Mouse (Mus musculus): ENCODE measurements around the gene Fam207a. TPM values are rescaled to one million over a fixed set of nuclear protein-coding genes. Genes with fewer than 3 reads are reported as not detected.

Gene Fam207a
- polyA plus RNA-seq, 1 experiment from 2014 or later, result 39.1 TPM

DNA sequence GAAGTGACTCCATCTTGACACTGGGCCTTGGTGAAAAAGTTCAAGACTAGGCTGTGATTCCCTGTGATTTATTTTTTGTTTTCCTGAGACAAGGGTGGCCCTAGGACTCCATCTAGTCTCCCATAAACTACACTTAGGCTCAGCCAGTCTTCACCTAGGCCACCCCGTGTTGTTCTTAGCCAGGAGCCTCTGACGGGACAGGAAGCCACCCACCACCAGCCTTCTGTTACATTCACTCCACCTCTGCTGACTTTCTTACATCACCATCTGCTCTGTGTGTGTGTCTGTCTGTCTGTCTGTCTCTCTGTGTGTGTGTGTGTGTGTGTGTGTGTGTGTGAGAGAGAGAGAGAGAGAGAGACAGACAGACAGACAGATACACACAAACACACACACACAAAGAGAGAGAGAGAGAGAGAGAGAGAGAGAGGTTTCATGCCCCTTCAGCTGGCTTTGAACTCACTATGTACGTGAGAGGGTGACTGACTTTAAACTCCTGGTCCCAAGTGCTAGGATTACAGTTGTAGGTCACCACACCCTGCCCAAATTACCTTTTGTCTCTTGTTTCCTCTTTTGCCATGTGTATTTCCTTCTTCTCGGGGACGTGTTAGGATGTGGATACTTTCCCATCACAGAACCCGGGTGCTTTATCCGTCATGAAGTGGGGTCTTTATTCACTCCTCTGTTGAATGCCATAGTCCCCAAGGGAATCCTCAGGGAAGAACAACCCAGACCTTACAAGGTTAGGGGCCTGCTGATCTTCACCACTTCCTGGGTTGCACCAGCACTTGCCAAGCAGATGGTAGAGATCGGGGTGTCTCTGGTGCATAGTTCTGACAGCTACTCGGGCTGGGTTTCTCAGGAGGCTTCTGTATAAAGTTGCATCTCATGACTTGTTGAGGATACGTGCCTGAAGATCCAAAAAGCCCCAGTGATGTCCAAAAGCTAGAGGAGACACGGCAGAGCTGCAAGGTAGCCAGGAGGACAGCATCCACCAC is 21.9 kb upstream of the Fam207a start:
- ATAC-seq (replicated peaks; ENCODE audit: low FRiP score, low TSS enrichment, low read depth) (no peak), DNase-seq (ENCODE audit: low spot score) (no peak)
- WGBS, result 86% methylated on average over 11 of the region's 11 CpGs
- no peak overlapping the region for H3K9ac ChIP-seq (ENCODE audit: low read length)
- H3K4me2 ChIP-seq (ENCODE audit: low read length), result no peak overlapping the region
- no peaks in the 10 kb centered on the region for H3K27me3 ChIP-seq (replicated peaks; ENCODE audit: control insufficient read depth, insufficient read depth, low read length)
- H3K4me1 ChIP-seq (replicated peaks; ENCODE audit: control insufficient read depth, insufficient read depth, low read length), result no peaks in the 10 kb centered on the region
- H3K4me3 ChIP-seq (ENCODE audit: low read depth, low read length), result no peak overlapping the region
- no peaks in the 10 kb centered on the region for H3K9me3 ChIP-seq (ENCODE audit: control insufficient read depth, low read length)
- H3K27ac ChIP-seq (ENCODE audit: low read depth), result no peak overlapping the region
- no peaks in the 10 kb centered on the region for H3K36me3 ChIP-seq (ENCODE audit: control insufficient read depth, insufficient read depth, low read length)

DNA sequence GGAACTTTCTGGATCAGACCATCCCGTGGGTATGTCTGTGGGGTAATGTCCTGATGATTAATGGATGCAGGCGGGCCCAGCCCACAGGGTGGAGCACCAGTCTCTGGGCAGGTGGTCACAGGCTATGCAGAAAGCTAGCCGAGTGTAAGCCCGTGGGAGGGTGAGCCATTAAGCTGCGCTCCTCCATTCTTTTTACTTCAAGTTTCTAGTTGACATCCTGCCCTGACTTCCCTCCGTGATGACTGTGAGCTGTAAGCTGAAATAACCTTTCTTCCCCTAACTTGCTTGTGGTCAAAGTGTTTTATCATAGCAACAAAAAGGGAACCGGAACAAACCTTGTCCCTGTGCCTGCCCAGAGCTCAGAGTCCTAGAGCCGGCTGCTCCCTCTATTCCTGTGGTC is 21.1 kb upstream of the Fam207a start:
- Histone ChIP-seq H3K4me3 (ENCODE audit: low read depth, low read length) (no peak overlapping the region), H3K27me3 (replicated peaks; ENCODE audit: control insufficient read depth, insufficient read depth, low read length) (no peaks in the 10 kb centered on the region), H3K27ac (ENCODE audit: low read depth) (no peak overlapping the region), H3K4me1 (replicated peaks; ENCODE audit: control insufficient read depth, insufficient read depth, low read length) (no peaks in the 10 kb centered on the region), H3K9me3 (ENCODE audit: control insufficient read depth, low read length) (no peaks in the 10 kb centered on the region), H3K36me3 (ENCODE audit: control insufficient read depth, insufficient read depth, low read length) (no peaks in the 10 kb centered on the region), H3K9ac (ENCODE audit: low read length) (no peak overlapping the region), H3K4me2 (ENCODE audit: low read length) (no peak overlapping the region)
- 72% methylated on average over 8 of the region's 8 CpGs for WGBS
- DNase-seq (ENCODE audit: low spot score) (no peak), ATAC-seq (replicated peaks; ENCODE audit: low FRiP score, low TSS enrichment, low read depth) (no peak)

DNA sequence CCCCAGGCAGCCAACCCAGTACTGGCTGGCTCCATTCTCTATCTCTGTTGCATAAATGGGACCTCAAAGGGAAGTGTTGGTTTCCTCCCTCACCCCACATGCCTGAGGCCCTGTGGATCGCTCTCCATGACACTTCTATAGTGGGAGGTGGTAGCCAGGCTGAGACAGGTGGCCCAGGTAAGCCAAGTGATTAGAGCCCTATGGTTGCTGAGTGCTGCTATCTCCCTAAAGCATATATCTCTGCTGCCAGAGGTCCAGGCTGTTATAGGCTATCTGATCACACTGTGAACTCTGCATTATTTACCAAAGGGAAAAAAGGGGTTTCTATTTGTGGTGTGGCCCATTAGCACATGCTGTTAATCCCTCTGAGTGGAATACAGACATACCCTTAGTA is 16.4 kb upstream of the Fam207a start:
- Histone ChIP-seq H3K4me3 (ENCODE audit: low read depth, low read length) (no peak overlapping the region), H3K27ac (ENCODE audit: low read depth) (no peak overlapping the region), H3K36me3 (ENCODE audit: control insufficient read depth, insufficient read depth, low read length) (no peaks in the 10 kb centered on the region), H3K4me2 (ENCODE audit: low read length) (no peak overlapping the region), H3K4me1 (replicated peaks; ENCODE audit: control insufficient read depth, insufficient read depth, low read length) (no peaks in the 10 kb centered on the region), H3K9ac (ENCODE audit: low read length) (no peak overlapping the region), H3K27me3 (replicated peaks; ENCODE audit: control insufficient read depth, insufficient read depth, low read length) (no peaks in the 10 kb centered on the region), H3K9me3 (ENCODE audit: control insufficient read depth, low read length) (no peaks in the 10 kb centered on the region)
- DNase-seq (ENCODE audit: low spot score), result no peak
- no peak for ATAC-seq (replicated peaks; ENCODE audit: low FRiP score, low TSS enrichment, low read depth)
- 77% methylated on average over 1 of the region's 1 CpGs for WGBS

DNA sequence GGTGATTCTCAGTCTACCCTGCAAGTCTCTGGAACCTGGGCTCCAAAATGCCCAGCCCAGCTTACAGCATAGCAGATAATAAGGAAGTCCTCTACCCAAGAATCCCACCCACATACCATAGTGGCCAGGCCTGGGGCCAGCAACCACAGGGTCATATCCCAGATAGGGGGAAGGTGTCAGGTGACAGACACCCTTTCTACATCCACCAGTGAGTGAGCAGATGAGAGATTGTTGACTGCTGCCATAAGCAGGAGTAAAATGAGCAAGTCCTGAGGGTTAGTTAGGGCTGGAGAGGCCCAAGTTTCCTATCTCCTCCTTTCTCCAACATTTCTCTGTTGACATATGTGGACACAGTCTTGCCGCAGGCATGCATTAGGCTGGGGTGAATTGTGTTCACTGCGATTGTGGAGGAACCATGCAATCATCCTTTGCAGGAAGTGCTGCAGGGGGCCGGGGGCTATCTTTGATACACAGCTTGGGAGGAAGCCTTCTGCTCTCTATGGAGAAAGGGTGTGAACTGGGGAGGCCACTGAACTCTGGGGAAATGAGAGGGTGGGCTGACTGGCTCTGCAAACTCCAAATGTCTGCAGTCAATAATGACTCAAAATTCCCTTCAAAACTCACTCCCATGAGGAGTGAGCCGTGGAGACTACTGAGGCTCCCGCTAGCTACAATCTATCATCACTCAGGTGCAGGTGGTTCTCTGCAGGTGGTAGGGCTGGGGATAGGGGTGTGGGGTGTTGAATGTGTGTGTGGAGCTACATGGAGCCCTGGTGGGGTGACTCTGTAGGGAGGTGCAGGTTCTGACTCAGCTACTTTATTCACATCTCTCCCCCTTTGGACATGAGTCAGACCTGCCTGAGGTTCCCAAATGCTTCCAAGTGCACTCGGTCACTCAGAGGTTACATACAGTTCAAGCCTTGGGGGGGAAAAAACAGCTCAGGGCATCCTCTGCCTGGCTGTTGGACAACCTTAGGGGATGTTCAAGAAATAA is 15.7 kb upstream of the Fam207a start:
- no peaks in the 10 kb centered on the region for H3K4me1 ChIP-seq (replicated peaks; ENCODE audit: control insufficient read depth, insufficient read depth, low read length)
- H3K27ac ChIP-seq (ENCODE audit: low read depth), result no peak overlapping the region
- no peak for DNase-seq (ENCODE audit: low spot score)
- ATAC-seq (replicated peaks; ENCODE audit: low FRiP score, low TSS enrichment, low read depth), result no peak
- H3K27me3 ChIP-seq (replicated peaks; ENCODE audit: control insufficient read depth, insufficient read depth, low read length), result no peaks in the 10 kb centered on the region
- 74% methylated on average over 6 of the region's 6 CpGs for WGBS
- H3K9me3 ChIP-seq (ENCODE audit: control insufficient read depth, low read length), result no peaks in the 10 kb centered on the region
- H3K4me3 ChIP-seq (ENCODE audit: low read depth, low read length), result no peak overlapping the region
- H3K4me2 ChIP-seq (ENCODE audit: low read length), result no peak overlapping the region
- no peak overlapping the region for H3K9ac ChIP-seq (ENCODE audit: low read length)
- H3K36me3 ChIP-seq (ENCODE audit: control insufficient read depth, insufficient read depth, low read length), result no peaks in the 10 kb centered on the region

DNA sequence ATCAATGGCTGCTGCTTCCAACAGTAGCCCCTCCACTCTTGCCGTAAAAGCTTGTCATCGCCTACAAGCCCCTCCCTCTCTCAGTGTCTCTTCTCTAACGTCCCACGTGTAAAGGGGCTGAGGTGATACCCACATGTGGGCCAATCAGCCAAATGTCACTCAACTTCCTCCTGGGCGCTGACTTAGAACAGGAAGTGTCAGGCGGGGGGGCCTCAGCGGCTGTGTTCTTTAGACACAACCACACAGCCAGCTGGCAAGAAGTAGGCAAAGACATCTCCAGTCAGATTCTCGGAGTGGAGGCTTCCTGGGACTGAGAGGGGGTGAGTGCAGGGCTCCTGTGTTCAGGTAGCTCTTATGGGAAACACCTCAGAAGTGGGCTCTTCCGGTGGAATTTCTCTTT is 14.6 kb upstream of the Fam207a start, which contains the start of gene Itgb2:
Gene Itgb2 (plus strand): TSS at position 113 of the 400 bp plus-strand sequence.
- H3K4me2 ChIP-seq (ENCODE audit: low read length), result no peak within 1 kb of the TSS
- 67% methylated on average over 9 of the region's 9 CpGs for WGBS
- H3K36me3 ChIP-seq (ENCODE audit: control insufficient read depth, insufficient read depth, low read length), result no peaks in the 10 kb centered on the region
- no peak for DNase-seq (ENCODE audit: low spot score)
- H3K27me3 ChIP-seq (replicated peaks; ENCODE audit: control insufficient read depth, insufficient read depth, low read length), result no peaks in the 10 kb centered on the region
- no peaks in the 10 kb centered on the region for H3K9me3 ChIP-seq (ENCODE audit: control insufficient read depth, low read length)
- no peak within 1 kb of the TSS for H3K27ac ChIP-seq (ENCODE audit: low read depth)
- H3K4me3 ChIP-seq (ENCODE audit: low read depth, low read length), result no peak within 1 kb of the TSS
- H3K4me1 ChIP-seq (replicated peaks; ENCODE audit: control insufficient read depth, insufficient read depth, low read length), result no peaks in the 10 kb centered on the region
- ATAC-seq (replicated peaks; ENCODE audit: low FRiP score, low TSS enrichment, low read depth), result no peak
- H3K9ac ChIP-seq (ENCODE audit: low read length), result no peak within 1 kb of the TSS

DNA sequence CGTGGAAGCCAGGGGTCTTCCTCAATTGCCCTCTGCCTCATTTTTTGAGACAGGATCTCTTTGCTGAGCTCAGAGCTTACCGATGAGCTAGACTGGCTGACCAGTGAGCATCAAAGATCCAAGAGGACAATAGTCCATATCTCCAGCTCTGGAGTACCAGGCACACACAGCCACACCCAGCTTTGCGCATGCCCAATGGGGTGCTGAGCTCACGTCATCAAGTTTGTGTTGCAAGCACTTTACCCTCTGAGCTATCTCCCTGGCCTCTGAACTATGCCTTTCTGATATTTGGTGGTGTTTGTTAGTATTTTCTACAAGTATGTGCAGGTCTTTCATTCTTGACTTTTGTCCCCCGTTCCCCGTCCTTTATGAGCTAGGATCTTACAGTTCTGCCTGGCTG is 13.0 kb upstream of the Fam207a start:
- no peak for DNase-seq (ENCODE audit: low spot score)

DNA sequence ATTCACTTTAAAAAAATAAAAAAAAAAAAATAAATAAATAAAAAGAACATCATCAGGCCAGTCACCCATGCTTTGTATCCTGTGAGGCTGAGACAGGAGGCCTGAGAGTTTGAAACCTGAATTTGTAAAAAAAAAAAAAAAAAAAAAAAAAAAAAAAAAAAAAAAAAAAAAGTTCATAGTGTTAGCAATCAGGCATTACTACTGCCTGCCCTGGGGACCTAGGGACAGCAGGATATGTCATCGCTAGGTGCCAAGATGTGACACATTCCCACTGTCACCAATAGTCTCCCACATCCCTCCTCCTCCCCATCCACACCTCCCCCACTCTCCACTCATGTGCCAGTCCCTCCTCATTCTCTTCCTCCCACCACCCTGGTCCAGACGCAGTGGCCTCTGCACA is 10.9 kb upstream of the Fam207a start:
- H3K4me2 ChIP-seq (ENCODE audit: low read length), result no peak overlapping the region
- ATAC-seq (replicated peaks; ENCODE audit: low FRiP score, low TSS enrichment, low read depth), result no peak
- no peak overlapping the region for H3K9ac ChIP-seq (ENCODE audit: low read length)
- H3K27ac ChIP-seq (ENCODE audit: low read depth), result no peak overlapping the region
- H3K36me3 ChIP-seq (ENCODE audit: control insufficient read depth, insufficient read depth, low read length), result no peaks in the 10 kb centered on the region
- H3K4me3 ChIP-seq (ENCODE audit: low read depth, low read length), result no peak overlapping the region
- H3K4me1 ChIP-seq (replicated peaks; ENCODE audit: control insufficient read depth, insufficient read depth, low read length), result peaks cover 3% of the 10 kb centered on the region; the same call in 1 of the 2 replicates
- 85% methylated on average over 2 of the region's 2 CpGs for WGBS
- H3K9me3 ChIP-seq (ENCODE audit: control insufficient read depth, low read length), result no peaks in the 10 kb centered on the region
- no peak for DNase-seq (ENCODE audit: low spot score)
- H3K27me3 ChIP-seq (replicated peaks; ENCODE audit: control insufficient read depth, insufficient read depth, low read length), result no peaks in the 10 kb centered on the region

More for the DNA sequence above, 13.0 kb upstream of the Fam207a start:
- no peak overlapping the region for H3K4me3 ChIP-seq (ENCODE audit: low read depth, low read length)
- no peaks in the 10 kb centered on the region for H3K27me3 ChIP-seq (replicated peaks; ENCODE audit: control insufficient read depth, insufficient read depth, low read length)
- ATAC-seq (replicated peaks; ENCODE audit: low FRiP score, low TSS enrichment, low read depth), result no peak
- H3K27ac ChIP-seq (ENCODE audit: low read depth), result no peak overlapping the region
- 79% methylated on average over 6 of the region's 6 CpGs for WGBS
- H3K4me2 ChIP-seq (ENCODE audit: low read length), result no peak overlapping the region
- no peak overlapping the region for H3K9ac ChIP-seq (ENCODE audit: low read length)
- no peaks in the 10 kb centered on the region for H3K36me3 ChIP-seq (ENCODE audit: control insufficient read depth, insufficient read depth, low read length)
- H3K4me1 ChIP-seq (replicated peaks; ENCODE audit: control insufficient read depth, insufficient read depth, low read length), result no peaks in the 10 kb centered on the region
- no peaks in the 10 kb centered on the region for H3K9me3 ChIP-seq (ENCODE audit: control insufficient read depth, low read length)

DNA sequence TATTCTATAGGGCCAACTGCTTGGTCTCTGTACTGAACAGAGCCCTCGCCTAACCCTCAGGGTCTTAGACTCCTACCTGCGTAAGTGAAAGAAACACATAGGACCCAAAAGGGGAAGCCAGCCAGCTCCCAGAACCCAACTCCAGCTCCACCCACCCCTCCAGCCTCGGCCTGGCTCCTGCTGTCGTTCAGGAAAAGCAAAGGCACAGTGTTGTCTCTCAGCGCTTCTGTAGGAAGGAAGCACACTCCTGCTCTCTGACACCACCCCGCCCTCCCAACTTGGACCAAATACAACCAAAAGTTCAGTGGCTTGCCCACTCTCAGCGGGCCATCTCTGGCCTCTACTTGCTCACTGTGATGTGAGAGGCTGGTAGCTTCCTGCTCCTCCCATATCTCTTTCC is 7.7 kb upstream of the Fam207a start:
- Histone ChIP-seq H3K4me3 (ENCODE audit: low read depth, low read length) (no peak overlapping the region), H3K27me3 (replicated peaks; ENCODE audit: control insufficient read depth, insufficient read depth, low read length) (no peaks in the 10 kb centered on the region), H3K36me3 (ENCODE audit: control insufficient read depth, insufficient read depth, low read length) (no peaks in the 10 kb centered on the region), H3K27ac (ENCODE audit: low read depth) (no peak overlapping the region), H3K9ac (ENCODE audit: low read length) (no peak overlapping the region), H3K4me2 (ENCODE audit: low read length) (no peak overlapping the region), H3K4me1 (replicated peaks; ENCODE audit: control insufficient read depth, insufficient read depth, low read length) (peaks cover 3% of the 10 kb centered on the region; the same call in 1 of the 2 replicates), H3K9me3 (ENCODE audit: control insufficient read depth, low read length) (no peaks in the 10 kb centered on the region)
- no peak for DNase-seq (ENCODE audit: low spot score)
- WGBS, result 68% methylated on average over 7 of the region's 7 CpGs
- ATAC-seq (replicated peaks; ENCODE audit: low FRiP score, low TSS enrichment, low read depth), result no peak

Measured in intestine, embryonic 14.5 days (tissue).